Mouse (Mus musculus): ENCODE measurements at regions not wholly inside any gene's neighbourhood (a gene's known extent, or its start where the extent isn't known, plus 50 kb on each side); places are given as distances from the start of the nearest gene placed in this dataset.

DNA sequence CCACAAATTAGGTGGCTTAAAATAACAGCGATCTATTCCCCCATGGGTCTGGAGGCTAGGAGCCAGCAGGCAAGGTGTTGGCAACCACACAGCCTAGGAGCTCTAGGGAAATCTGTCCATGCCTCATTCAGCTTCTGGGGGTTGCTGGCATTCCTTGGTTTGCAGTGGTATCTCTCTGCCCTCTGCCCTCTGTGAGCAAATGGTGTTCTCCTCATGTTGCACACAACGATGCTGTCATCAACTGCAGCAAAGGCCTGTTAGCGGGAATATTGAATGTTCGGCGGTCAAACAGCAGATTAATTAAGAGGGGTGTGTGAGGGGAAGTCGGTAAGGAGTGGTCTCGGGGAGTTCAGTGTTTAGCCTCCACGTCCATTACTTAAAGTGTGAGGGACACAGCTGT, 262.7 kb upstream of the Pabpc6 start:
- Histone ChIP-seq H3K27me3 (no peaks in the 10 kb centered on the region), H3K4me3 (replicated peaks) (no peak overlapping the region), H3K27ac (no peak overlapping the region), H3K36me3 (no peaks in the 10 kb centered on the region), H3K9me3 (replicated peaks) (no peaks in the 10 kb centered on the region), H3K4me1 (replicated peaks) (no peaks in the 10 kb centered on the region), H3K4me2 (no peak overlapping the region), H3K9ac (no peak overlapping the region)
- 71% methylated on average over 8 of the region's 8 CpGs for WGBS (ENCODE audit: insufficient replicate concordance)
- no peak for ATAC-seq (ENCODE audit: low read depth)
- no peak for DNase-seq

DNA sequence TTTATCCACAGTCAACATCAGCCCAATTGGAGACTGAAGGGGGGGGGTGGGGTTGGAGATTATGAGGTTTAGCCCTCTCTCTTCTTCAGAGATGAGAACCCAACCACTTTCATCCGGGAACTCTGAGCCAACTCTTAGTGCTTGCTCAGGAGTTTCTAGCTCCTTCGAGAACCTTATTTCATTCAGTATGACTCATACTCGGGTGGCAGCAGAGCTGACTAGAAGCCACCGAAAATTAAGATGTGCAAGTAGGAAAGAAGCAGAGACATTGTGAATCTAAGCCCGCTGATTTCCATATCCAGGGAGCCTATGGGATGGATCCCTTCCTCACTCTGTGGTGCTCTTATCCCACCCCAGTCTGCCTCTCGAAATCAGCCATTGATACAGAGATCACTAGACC, 262.0 kb upstream of the Pabpc6 start:
- no peak for ATAC-seq (ENCODE audit: low read depth)
- no peak for DNase-seq
- 53% methylated on average over 6 of the region's 6 CpGs for WGBS (ENCODE audit: insufficient replicate concordance)
- Histone ChIP-seq H3K36me3 (no peaks in the 10 kb centered on the region), H3K4me2 (no peak overlapping the region), H3K4me1 (replicated peaks) (no peaks in the 10 kb centered on the region), H3K4me3 (replicated peaks) (no peak overlapping the region), H3K9ac (no peak overlapping the region), H3K9me3 (replicated peaks) (no peaks in the 10 kb centered on the region), H3K27me3 (no peaks in the 10 kb centered on the region), H3K27ac (no peak overlapping the region)

- no peak overlapping the region for H3K27ac ChIP-seq
- H3K27me3 ChIP-seq, result no peaks in the 10 kb centered on the region
- WGBS (ENCODE audit: insufficient replicate concordance), result 66% methylated on average over 8 of the region's 8 CpGs
- no peak overlapping the region for H3K4me3 ChIP-seq (replicated peaks)
- ATAC-seq (ENCODE audit: low read depth) (no peak), DNase-seq (no peak)
- H3K9ac ChIP-seq, result no peak overlapping the region
- H3K4me2 ChIP-seq, result no peak overlapping the region
- H3K36me3 ChIP-seq, result no peaks in the 10 kb centered on the region
- H3K9me3 ChIP-seq (replicated peaks), result no peaks in the 10 kb centered on the region
- no peaks in the 10 kb centered on the region for H3K4me1 ChIP-seq (replicated peaks)
These were observed 260.1 kb upstream of the Pabpc6 start for GRCm38 (mm10) chr17:9929448-9930088.

- DNase-seq, result no peak
- ATAC-seq (ENCODE audit: low read depth), result no peak
- H3K4me1 ChIP-seq (replicated peaks), result no peaks in the 10 kb centered on the region
- no peaks in the 10 kb centered on the region for H3K36me3 ChIP-seq
- 55% methylated on average over 8 of the region's 8 CpGs for WGBS (ENCODE audit: insufficient replicate concordance)
- H3K9me3 ChIP-seq (replicated peaks), result no peaks in the 10 kb centered on the region
- H3K4me3 ChIP-seq (replicated peaks), result no peak overlapping the region
- no peak overlapping the region for H3K4me2 ChIP-seq
- H3K9ac ChIP-seq, result no peak overlapping the region
- no peak overlapping the region for H3K27ac ChIP-seq
- H3K27me3 ChIP-seq, result no peaks in the 10 kb centered on the region
These were observed 258.2 kb upstream of the Pabpc6 start for GRCm38 (mm10) chr17:9927724-9928123.

DNA sequence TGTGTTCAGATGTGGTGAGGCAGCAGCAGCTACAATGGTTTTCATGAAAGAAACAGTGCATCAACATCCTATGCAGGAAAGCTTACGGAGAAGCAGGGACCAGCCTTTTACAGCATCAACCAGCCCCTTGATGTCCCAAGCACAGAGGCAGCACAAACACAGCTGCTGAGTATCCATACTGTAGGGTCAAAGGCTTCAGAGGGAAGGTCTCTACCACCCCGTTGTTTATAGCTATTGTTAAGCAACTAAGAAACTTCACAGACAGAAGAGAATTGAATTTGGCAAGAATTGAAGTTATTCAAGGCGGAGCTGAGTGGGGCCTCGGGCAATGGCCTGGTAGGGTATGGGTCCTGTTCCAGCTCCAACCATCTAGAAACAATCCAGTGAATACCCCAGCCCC, 256.8 kb upstream of the Pabpc6 start:
- 58% methylated on average over 4 of the region's 4 CpGs for WGBS (ENCODE audit: insufficient replicate concordance)
- no peak overlapping the region for H3K4me3 ChIP-seq (replicated peaks)
- ATAC-seq (ENCODE audit: low read depth), result no peak
- H3K36me3 ChIP-seq, result no peaks in the 10 kb centered on the region
- no peak overlapping the region for H3K27ac ChIP-seq
- H3K4me2 ChIP-seq, result no peak overlapping the region
- no peaks in the 10 kb centered on the region for H3K4me1 ChIP-seq (replicated peaks)
- H3K9me3 ChIP-seq (replicated peaks), result no peaks in the 10 kb centered on the region
- no peaks in the 10 kb centered on the region for H3K27me3 ChIP-seq
- DNase-seq, result no peak
- H3K9ac ChIP-seq, result no peak overlapping the region

DNA sequence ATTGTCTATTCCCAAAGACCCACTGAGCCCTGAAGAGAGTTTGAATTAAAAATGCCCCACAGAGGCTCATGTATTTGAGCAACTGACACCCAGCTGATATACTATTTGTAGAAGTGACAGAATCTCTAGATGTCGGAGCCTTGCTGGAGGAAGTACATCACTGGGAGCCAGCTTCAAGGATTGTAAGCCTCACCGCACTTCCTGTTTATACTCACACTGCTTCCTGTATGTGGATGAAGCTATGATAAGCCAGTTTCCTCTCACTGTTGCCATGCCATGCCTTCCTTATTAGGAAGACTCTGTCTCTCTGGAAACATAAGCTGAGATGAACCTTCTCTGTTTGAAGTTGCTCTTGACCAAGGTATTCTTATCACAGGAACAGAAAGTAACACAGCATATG, 251.8 kb upstream of the Pabpc6 start:
- no peak for ATAC-seq (ENCODE audit: low read depth)
- H3K4me1 ChIP-seq (replicated peaks), result no peaks in the 10 kb centered on the region
- no peaks in the 10 kb centered on the region for H3K36me3 ChIP-seq
- no peak overlapping the region for H3K27ac ChIP-seq
- no peak overlapping the region for H3K4me2 ChIP-seq
- no peaks in the 10 kb centered on the region for H3K9me3 ChIP-seq (replicated peaks)
- 41% methylated on average over 2 of the region's 2 CpGs for WGBS (ENCODE audit: insufficient replicate concordance)
- no peak overlapping the region for H3K4me3 ChIP-seq (replicated peaks)
- H3K27me3 ChIP-seq, result no peaks in the 10 kb centered on the region
- DNase-seq, result no peak
- H3K9ac ChIP-seq, result no peak overlapping the region

DNA sequence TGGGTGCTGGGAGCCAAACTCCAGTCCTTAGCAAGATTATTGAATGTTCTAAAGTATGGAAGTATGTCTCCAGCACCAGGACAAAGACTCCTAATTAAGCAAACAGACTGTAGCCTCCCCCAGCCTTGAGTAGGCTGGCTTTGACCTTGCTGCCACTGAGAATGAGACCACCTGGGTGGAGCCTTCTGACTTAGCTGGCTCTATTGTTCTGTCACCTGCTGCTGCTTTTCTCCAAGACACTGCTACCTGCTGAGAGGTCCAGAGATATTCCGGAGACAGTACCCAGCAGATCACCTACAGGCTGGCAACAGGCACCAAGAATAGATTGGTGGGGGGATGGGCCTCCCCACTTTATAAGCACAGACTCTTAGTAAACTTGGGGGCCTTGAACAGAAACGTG, 247.5 kb upstream of the Pabpc6 start:
- Histone ChIP-seq H3K27me3 (no peaks in the 10 kb centered on the region), H3K4me1 (replicated peaks) (no peaks in the 10 kb centered on the region), H3K4me3 (replicated peaks) (no peak overlapping the region), H3K9me3 (replicated peaks) (no peaks in the 10 kb centered on the region), H3K4me2 (no peak overlapping the region), H3K9ac (no peak overlapping the region), H3K27ac (no peak overlapping the region), H3K36me3 (no peaks in the 10 kb centered on the region)
- 34% methylated on average over 2 of the region's 2 CpGs for WGBS (ENCODE audit: insufficient replicate concordance)
- DNase-seq (no peak), ATAC-seq (ENCODE audit: low read depth) (no peak)

- no peak for ATAC-seq (ENCODE audit: low read depth)
- H3K27me3 ChIP-seq, result 0 out of 2 replicates have a peak, but pooled peaks cover 4% of the 10 kb centered on the region
- no peak for DNase-seq
- H3K4me3 ChIP-seq (replicated peaks), result no peak overlapping the region
- WGBS (ENCODE audit: insufficient replicate concordance), result 54% methylated on average over 2 of the region's 2 CpGs
- H3K9ac ChIP-seq, result no peak overlapping the region
- no peak overlapping the region for H3K27ac ChIP-seq
- no peak overlapping the region for H3K4me2 ChIP-seq
- H3K9me3 ChIP-seq (replicated peaks), result no peaks in the 10 kb centered on the region
- no peaks in the 10 kb centered on the region for H3K4me1 ChIP-seq (replicated peaks)
- H3K36me3 ChIP-seq, result no peaks in the 10 kb centered on the region
These were observed 241.3 kb upstream of the Pabpc6 start for GRCm38 (mm10) chr17:9910856-9911255.

GRCm38 (mm10) chr17:9907077-9907476, 237.6 kb upstream of the Pabpc6 start:
- Histone ChIP-seq H3K9me3 (replicated peaks) (no peaks in the 10 kb centered on the region), H3K27me3 (0 out of 2 replicates have a peak, but pooled peaks cover 4% of the 10 kb centered on the region), H3K9ac (no peak overlapping the region), H3K36me3 (no peaks in the 10 kb centered on the region), H3K4me1 (replicated peaks) (no peaks in the 10 kb centered on the region), H3K27ac (no peak overlapping the region), H3K4me2 (no peak overlapping the region), H3K4me3 (replicated peaks) (no peak overlapping the region)
- WGBS (ENCODE audit: insufficient replicate concordance), result 61% methylated on average over 1 of the region's 1 CpGs
- DNase-seq (no peak), ATAC-seq (ENCODE audit: low read depth) (no peak)

DNA sequence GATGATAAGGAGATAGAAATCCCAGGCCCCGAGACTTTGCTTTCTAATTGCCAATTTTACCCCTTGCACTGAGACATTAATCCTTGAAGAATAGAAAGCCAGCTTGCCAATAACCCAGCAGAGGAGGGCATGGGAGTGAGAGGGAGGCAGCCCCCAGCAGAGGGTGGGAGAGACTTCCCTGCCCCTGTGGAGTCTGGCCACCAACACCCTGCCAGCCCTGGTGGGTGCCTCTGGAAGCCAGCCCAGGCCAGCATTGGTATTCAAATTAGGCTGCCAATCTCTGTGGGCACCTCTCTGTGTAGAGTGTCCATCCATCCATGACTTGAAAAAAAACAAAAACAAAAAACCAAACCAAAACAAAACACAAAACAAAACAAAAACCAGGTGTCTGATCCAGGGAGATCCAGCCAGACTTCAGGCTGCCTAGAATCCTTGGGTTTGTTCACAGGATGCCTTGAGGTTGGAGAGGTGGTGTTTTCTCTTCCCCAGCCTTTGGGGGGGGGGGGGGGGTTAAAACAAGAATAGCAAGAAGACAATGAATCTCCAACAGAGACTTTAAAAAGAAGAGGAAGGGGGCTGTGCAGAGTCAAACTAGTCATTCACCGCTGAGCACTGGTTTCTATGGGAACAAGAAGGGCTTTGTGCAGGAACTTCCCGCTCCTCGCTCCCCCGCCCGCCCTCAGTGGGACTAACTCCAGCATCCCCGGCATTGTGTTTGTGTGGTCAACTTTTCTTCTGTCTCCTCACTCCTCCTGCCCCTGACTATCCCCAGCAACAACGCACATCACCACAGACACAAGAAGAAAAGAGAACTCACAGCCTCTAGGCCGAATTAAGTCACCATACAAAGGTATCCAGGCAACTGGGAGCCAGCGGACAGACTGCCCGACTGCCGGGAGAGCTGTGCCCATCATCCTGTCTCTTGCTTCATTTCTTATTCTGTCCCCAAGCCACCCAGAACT, 236.3 kb upstream of the Pabpc6 start:
- Histone ChIP-seq H3K4me3 (replicated peaks) (no peak overlapping the region), H3K27me3 (0 out of 2 replicates have a peak, but pooled peaks cover 4% of the 10 kb centered on the region), H3K4me2 (0 out of 2 replicates have a peak overlapping the region, but pooled peaks have one; percentile 4), H3K9me3 (replicated peaks) (no peaks in the 10 kb centered on the region), H3K4me1 (replicated peaks) (no peaks in the 10 kb centered on the region), H3K36me3 (no peaks in the 10 kb centered on the region), H3K27ac (no peak overlapping the region), H3K9ac (no peak overlapping the region)
- ATAC-seq (ENCODE audit: low read depth) (no peak), DNase-seq (no peak)
- WGBS (ENCODE audit: insufficient replicate concordance), result 16% methylated on average over 12 of the region's 12 CpGs

- Histone ChIP-seq H3K27me3 (0 out of 2 replicates have a peak, but pooled peaks cover 4% of the 10 kb centered on the region), H3K27ac (no peak overlapping the region), H3K9me3 (replicated peaks) (no peaks in the 10 kb centered on the region), H3K9ac (no peak overlapping the region), H3K4me2 (no peak overlapping the region), H3K4me3 (replicated peaks) (no peak overlapping the region), H3K36me3 (no peaks in the 10 kb centered on the region), H3K4me1 (replicated peaks) (no peaks in the 10 kb centered on the region)
- DNase-seq (no peak), ATAC-seq (ENCODE audit: low read depth) (no peak)
- 51% methylated on average over 6 of the region's 6 CpGs for WGBS (ENCODE audit: insufficient replicate concordance)
These were observed 235.0 kb upstream of the Pabpc6 start for GRCm38 (mm10) chr17:9904525-9904991.
